Mouse (Mus musculus): ENCODE data around the gene Nr2c2.

The Nr2c2 gene

GRCm38 (mm10) chr6:92126861-92127468 is 35.8 kb downstream of the Nr2c2 start:
- no peak for DNase-seq (ENCODE audit: low spot score in 2 of 2)

- DNase-seq (ENCODE audit: low spot score in 2 of 2): no peak
Observed at GRCm38 (mm10) chr6:92131456-92131855, 40.3 kb downstream of the Nr2c2 start.

DNA sequence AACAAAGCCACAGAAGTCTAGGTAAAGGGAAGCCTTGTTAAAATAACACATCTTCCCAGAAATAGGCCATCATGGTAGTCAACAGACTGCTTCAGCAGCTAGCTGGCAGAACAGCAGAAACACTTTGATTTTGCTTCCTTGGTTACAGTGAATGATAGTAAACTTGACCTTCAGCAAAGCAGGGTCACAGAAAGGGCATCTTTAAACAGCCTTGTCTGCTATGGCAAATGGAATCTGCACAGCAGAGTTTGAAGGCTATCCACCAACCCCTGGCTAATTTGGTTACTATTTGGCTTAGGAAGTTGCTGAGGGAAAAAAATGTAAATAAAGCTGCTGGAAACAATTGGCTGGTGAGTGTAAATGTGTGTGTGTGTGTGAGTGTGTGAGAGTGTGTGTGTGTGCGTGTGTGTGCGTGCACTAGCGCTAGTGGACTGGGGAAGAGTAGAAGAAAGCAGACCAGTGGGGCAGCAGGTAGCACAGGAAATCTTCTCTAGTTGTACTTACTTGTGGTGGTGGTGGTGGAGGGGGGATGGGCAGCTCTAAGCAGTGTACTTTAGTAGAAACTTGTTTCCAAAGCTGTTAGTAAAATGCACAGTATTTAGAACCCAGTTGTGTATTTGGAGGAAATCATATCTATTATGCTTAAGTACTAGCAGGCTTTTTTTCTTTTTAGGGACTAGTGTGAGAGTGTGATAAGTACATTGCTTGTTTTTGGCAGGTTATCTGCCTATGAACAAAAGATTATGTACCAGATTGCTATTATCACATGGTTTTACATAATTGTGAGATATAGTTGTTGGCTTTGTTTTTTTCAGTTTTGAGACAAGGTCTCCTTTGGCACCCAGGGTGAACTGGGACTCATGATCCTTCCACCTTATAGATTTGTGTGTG is 41.1 kb downstream of the Nr2c2 start:
- DNase-seq (ENCODE audit: low spot score in 2 of 2): no peak

- no peak for DNase-seq (ENCODE audit: low spot score in 2 of 2)
Observed at GRCm38 (mm10) chr6:92133617-92134016, 42.4 kb downstream of the Nr2c2 start.

DNA sequence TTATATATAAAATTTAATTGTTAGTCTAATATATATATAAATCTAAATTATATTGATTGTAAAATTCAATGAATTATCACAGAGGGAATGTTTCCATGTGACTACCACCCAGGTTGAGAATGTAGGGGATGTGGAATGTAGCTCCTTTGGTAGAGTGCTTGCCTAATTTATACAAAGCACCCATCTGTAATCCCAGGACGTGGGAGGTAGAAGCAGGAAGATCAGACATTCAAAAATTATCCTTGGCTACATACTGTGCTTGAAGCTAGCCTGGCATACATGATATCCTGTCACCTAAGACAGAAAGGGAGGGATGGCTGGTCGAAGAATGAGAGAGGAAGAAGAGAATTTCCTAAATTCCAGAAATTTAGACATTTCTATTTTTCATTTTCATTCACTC is 45.2 kb downstream of the Nr2c2 start:
- no peak for DNase-seq (ENCODE audit: low spot score in 2 of 2)

GRCm38 (mm10) chr6:92145881-92146280 is 54.7 kb downstream of the Nr2c2 start:
- no peak for DNase-seq (ENCODE audit: low spot score in 2 of 2)

- no peak for DNase-seq (ENCODE audit: low spot score in 2 of 2)
Observed at GRCm38 (mm10) chr6:92153774-92154173, 62.6 kb downstream of the Nr2c2 start.

DNA sequence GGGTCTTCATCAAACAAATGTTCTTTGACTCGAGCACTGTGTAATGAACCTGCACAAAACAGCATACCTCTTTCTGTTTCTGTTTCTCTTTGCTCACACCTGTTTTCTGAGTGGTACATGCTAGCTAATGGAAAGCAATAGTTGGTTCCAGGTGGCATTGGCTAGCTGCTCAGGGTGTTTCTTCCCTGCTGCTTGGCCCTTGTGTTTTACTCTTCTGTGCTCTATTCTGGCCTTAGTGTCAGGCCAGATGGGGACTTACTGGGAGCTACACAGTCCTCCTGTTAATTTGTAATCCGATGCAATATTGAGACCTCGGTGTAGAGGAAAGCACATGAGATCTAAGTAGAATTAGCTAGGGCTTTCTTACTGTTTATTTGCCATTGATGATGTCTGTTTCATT is 67.6 kb downstream of the Nr2c2 start:
- no peak for DNase-seq (ENCODE audit: low spot score in 2 of 2)

DNA sequence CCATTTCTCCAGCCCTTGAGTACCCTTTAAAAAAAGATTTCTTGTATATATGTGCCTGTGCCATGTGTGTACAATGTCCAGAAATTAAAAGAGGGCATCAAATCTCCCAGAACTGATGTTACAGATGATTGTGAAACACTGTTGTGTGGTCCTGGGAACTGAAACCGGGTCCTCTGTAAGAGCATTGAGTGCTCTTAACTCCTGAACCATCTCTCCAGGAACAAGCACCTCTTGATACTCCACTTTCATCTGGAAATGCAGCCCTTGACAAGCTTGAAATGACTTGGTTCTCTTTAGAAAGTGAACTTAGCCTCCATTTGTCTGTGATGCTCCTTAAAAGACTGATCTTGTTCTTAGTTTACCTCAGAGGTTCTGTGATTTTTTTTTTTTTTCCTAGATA is 71.5 kb downstream of the Nr2c2 start:
- no peak for DNase-seq (ENCODE audit: low spot score in 2 of 2)

GRCm38 (mm10) chr6:92176450-92176849 is 85.3 kb downstream of the Nr2c2 start:
- no peak for DNase-seq (ENCODE audit: low spot score in 2 of 2)

- DNase-seq (ENCODE audit: low spot score in 2 of 2): peak; percentile 28 to 65
Observed at GRCm38 (mm10) chr6:92183621-92184131, 92.5 kb downstream of the Nr2c2 start, which contains the start of gene Mrps25. Mrps25 (minus strand) TSS chr6:92184033.

GRCm38 (mm10) chr6:92184178-92184577 is 93.0 kb downstream of the Nr2c2 start:
- no peak for DNase-seq (ENCODE audit: low spot score in 2 of 2)

DNA sequence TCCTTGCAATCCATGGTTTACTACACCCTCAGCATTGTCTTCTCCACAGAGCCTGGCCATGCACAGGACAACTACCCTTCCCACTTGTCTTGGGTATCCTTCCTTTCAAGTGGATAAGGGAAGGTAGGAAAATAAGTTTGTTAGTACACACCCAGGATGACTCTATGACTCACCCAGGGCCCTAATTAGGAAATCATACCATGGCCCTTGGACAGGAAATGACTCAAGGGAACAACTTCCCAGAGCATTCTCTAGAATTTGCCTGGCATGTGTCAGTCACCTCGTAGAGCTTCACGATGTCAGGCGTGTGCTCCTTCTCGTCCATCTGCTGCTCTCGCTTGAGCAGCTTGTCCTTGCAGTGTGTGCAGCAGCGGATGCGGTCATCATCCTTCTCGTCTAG is 108.2 kb downstream of the Nr2c2 start:
- no peak for DNase-seq (ENCODE audit: low spot score in 2 of 2)

DNA sequence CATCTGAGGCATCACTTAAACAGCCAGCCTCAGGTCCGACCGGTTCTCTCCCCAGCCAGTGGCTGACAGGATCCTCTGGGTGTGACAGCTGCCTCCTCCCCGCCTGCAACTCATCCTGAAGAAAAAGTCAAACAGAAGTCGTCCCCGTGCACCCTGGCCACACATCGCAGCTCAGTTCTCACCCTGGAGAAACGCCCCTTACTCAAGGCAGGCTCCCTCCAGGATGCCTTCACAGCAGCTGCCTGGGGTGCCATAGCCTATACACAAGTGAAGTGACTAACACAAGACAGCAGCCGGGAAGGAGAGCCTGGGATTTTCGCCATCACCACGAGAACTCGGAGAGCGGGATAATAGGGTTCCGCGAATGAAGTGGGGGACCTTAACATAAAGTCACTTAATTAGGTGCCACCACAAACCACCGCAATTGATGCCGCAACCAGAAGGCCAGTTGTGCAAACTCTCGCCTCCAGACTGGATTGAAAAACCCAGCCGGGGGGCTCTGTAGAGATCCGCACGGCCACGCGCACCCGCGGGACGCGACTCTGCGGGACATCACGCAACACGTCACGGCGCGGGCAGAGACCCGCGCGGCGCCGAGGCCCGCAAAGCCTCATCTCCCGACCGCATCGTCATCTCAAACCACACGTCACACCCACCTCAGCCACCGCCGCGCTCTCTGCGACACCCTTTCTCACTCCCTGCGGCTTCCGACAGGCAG is 123.0 kb downstream of the Nr2c2 start:
- DNase-seq (ENCODE audit: low spot score in 2 of 2): no peak

- peak; percentile 81 to 83 for DNase-seq (ENCODE audit: low spot score in 2 of 2)
Observed at GRCm38 (mm10) chr6:92214773-92215449, 123.7 kb downstream of the Nr2c2 start, which contains the start of gene Rbsn. Rbsn (minus strand) TSS chr6:92214925.

GRCm38 (mm10) chr6:92219445-92219844 is 128.3 kb downstream of the Nr2c2 start:
- peak in 1 of 2 experiments; percentile 27 for DNase-seq (ENCODE audit: low spot score in 2 of 2)

GRCm38 (mm10) chr6:92221604-92222003 is 130.4 kb downstream of the Nr2c2 start:
- no peak for DNase-seq (ENCODE audit: low spot score in 2 of 2)

GRCm38 (mm10) chr6:92222021-92222420 is 130.8 kb downstream of the Nr2c2 start:
- no peak for DNase-seq (ENCODE audit: low spot score in 2 of 2)

All from frontal cortex, postnatal 14 days (tissue).